Mouse (Mus musculus) G1E-ER4 (cell line): ENCODE data around the gene Pcyt1a. TPM values are rescaled to one million over a fixed set of nuclear protein-coding genes. Genes with fewer than 3 reads are reported as not detected.

Source experiments
- GATA1 ChIP-seq: IDR thresholded peaks from one replicate; pipeline ENCODE4 v1.8.0; 2012; ENCODE audit warnings: low read length, inconsistent platforms
- polyA plus RNA-seq: library from polyadenylated mRNA; stranded (reverse); fragments of >175 nt; gene quantifications from 2 replicates; pipeline ENCODE4 v1.2.3, GENCODE M21; 2012

Gene Pcyt1a
- polyA plus RNA-seq, 1 experiment, result 50.1 TPM

- no peak for TF ChIP-seq GATA1
Observed at GRCm38 (mm10) chr16:32511338-32511734, 80.6 kb downstream of the Pcyt1a start.

GRCm38 (mm10) chr16:32511827-32512490 lies 81.2 kb downstream of the Pcyt1a start:
- no peak for TF ChIP-seq GATA1

GRCm38 (mm10) chr16:32512921-32513320 lies 82.2 kb downstream of the Pcyt1a start:
- TF ChIP-seq GATA1, result no peak

DNA sequence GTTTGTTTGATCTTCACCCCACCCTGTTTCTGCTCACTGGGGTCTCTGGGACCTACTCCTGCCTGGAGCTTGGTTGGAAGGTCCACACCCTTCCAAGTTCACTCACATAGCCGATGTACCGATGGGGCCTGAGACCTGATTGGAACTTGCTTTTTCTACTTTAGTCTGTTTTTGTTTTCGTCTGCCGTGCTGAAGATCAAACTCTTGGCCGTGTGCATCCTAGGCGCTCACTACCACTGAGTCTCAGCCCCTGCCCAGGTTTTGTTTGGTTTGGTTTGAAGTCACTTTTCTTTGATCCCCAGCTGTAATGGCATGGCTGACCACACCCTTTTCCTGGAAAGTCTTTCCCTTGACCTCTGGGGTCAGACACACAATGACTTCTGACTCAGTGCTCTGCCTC lies 82.7 kb downstream of the Pcyt1a start:
- no peak for TF ChIP-seq GATA1

DNA sequence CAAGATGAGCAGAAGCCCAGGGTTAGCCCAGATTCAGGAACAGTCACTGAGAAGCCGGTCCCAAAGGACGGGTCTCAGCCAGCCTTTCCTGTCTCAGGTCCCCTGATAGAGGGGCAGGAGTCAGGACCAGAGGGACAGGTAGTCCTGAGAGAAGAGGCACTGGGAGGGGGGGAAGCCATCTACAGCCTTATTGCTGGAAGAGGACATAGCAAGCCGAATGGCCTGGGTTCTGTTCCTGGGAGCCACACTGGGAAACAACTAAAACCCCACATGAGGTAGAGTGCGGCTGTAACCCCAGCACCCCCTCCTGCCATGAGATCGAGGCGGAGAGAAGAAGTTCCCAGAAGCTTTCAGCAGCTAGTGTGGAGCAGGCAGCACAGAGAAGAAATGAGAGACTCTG lies 83.2 kb downstream of the Pcyt1a start:
- TF ChIP-seq GATA1, result no peak

DNA sequence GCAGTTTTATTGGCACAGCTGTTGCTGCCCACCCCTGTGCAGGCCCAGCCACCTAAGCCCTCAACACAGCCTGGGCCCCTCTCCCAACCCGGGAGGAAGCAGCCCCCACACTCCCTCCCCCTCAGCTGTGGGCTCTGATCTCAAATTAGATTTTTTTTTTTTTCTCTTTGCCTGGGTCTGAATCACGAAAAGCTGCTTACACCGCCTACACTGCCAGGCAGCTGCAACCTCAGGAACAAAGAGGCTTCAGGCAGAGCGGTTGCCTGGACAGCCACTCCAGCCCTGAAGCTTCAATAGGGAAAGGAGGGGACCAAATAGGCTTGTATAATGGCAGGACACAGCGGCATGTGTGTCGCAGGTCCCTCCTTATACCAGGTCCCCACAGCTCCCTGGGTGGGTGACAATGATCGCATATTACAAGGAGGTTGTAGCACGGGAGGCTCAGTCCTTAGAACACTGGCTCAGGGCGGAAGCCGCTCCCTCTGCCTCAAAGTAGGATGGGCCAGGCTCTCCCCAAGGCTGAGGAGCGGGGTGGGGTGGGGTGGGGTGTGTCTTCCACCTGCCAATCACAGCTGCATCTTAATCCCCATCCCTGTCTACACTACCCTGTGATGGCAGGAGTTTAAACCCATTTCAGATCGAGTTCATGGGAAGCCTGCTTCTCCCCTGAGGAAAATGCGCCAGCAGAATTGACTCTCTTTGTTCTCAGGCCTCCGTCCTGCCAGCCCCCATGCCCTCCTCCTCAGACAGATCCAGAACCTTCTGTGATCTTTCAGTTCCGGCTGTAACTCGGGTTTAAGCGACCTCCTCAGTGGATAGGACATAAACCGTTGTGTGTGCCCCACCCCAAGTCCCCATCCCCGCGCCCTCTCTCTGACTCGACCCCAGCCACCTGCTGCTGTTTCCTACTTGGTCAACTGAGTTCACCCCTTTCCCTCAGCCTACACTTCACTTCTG lies 85.6 kb downstream of the Pcyt1a start:
- no peak for TF ChIP-seq GATA1

DNA sequence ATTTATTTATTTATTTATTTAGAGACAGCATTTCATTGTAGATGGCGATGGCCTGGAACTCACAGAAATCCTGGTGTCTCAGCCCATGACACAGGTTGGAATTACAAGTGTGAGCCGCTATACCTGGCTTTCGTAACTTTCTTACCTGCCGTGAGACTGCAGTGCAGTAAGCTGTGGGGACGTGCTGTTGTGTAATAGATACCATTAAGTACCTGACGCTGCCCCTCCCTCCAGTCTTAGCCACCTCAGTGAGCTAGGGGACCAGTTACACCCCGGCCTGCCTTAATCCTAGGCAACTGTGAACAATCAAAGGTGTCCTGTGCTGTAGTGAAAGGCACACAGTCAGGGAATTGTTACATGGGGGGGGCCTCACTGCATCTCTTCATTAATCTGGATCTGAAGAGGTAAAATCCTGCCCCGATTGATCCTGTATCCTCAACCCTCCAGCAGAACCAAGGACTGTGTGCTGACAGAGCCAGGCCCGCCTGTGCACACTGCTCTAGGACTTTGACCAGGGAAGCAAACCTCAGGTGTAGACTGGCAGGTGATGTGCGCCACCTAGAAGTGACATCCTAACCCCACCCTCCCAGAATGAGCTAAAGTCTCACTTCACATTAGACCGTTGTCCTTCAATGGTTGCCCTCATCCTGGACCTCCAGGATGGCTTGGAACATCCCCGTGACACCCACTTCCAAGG lies 87.2 kb downstream of the Pcyt1a start:
- no peak for TF ChIP-seq GATA1

GRCm38 (mm10) chr16:32519656-32520371 lies 89.1 kb downstream of the Pcyt1a start:
- TF ChIP-seq GATA1, result no peak

DNA sequence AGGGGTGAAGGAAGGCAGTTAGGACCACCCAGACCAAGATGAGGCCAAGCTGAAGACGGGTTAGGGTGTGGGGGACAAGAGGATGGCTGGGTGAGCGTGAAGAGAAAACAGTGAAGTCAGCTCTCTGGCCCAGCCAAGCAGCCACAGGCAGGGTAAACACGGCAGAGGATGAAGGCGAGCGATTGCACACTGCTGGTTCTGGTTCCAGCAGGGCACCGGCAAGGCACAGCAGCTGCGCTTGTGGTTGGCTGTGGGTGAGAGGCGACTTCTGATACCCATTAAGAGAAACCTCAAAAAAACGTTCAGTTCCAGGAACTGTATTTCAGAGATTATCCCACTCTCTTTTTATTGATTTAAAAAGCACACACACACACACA lies 89.6 kb downstream of the Pcyt1a start:
- peak; percentile 42 for TF ChIP-seq GATA1

DNA sequence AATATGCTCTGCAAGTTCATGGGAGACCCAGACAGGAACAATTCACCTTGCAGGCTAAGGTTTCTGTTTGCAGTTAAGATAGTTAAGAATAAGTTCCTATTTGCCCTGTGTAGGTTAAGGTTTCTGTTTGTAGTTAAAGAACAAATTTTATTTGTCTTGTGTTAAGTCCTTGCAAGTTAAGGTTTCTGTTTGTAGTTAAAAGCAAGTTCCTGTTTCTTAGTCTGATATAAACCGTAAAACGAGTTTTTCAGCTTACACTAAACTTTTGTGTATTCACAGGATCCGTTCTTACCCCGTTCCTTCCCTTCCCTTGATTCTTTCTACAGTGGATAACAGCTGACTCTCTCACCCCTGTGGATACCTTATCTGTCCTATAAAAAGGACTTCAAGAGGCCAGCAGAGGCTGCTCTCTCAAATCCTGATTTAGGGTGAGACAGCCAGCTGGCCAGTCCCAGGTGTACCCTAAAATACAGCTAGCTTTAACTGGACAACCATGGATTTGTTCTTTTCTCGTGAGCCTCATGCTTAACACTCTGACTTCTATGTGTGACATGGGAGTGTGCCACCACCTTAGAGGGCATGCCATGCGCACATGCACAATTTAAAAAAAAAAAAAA lies 92.0 kb downstream of the Pcyt1a start:
- no peak for TF ChIP-seq GATA1

- no peak for TF ChIP-seq GATA1
Observed at GRCm38 (mm10) chr16:32523462-32524243, 92.9 kb downstream of the Pcyt1a start.

GRCm38 (mm10) chr16:32524244-32524615 lies 93.5 kb downstream of the Pcyt1a start:
- TF ChIP-seq GATA1, result no peak

Other genes with a start within 250 kb of the Pcyt1a start
- 6.3 and 9.0 TPM in 2 replicates for gene Fbxo45, start 183.8 kb upstream of the Pcyt1a start, polyA plus RNA-seq
- 13.0 and 15.6 TPM in 2 replicates for gene Wdr53, start 183.7 kb upstream of the Pcyt1a start, polyA plus RNA-seq
- gene Smco1, start 159.5 kb upstream of the Pcyt1a start, polyA plus RNA-seq, result not detected in 2 replicates
- gene Rnf168, start 153.5 kb upstream of the Pcyt1a start, polyA plus RNA-seq, result 14.1 and 15.3 TPM in 2 replicates
- 6.1 and 8.3 TPM in 2 replicates for gene Ubxn7, start 98.7 kb upstream of the Pcyt1a start, polyA plus RNA-seq
- gene Tm4sf19, start 30.4 kb upstream of the Pcyt1a start, polyA plus RNA-seq, result not detected in 2 replicates
- gene Tctex1d2, start 11.2 kb upstream of the Pcyt1a start, polyA plus RNA-seq, result 0.08 and 0.10 TPM in 2 replicates
- 0.04 and 0.11 TPM in 2 replicates for gene Slc51a, start 57.0 kb downstream of the Pcyt1a start, polyA plus RNA-seq
- not detected in 2 replicates for gene Zdhhc19, start 65.3 kb downstream of the Pcyt1a start, polyA plus RNA-seq
- gene Tfrc, start 178.0 kb downstream of the Pcyt1a start, polyA plus RNA-seq, result 6.9 and 18.2 TPM in 2 replicates
- 155 and 164 TPM in 2 replicates for gene Tnk2, start 213.0 kb downstream of the Pcyt1a start, polyA plus RNA-seq